Mouse (Mus musculus): Measurements from ENCODE around the gene Slc38a3.

The Slc38a3 gene

DNA sequence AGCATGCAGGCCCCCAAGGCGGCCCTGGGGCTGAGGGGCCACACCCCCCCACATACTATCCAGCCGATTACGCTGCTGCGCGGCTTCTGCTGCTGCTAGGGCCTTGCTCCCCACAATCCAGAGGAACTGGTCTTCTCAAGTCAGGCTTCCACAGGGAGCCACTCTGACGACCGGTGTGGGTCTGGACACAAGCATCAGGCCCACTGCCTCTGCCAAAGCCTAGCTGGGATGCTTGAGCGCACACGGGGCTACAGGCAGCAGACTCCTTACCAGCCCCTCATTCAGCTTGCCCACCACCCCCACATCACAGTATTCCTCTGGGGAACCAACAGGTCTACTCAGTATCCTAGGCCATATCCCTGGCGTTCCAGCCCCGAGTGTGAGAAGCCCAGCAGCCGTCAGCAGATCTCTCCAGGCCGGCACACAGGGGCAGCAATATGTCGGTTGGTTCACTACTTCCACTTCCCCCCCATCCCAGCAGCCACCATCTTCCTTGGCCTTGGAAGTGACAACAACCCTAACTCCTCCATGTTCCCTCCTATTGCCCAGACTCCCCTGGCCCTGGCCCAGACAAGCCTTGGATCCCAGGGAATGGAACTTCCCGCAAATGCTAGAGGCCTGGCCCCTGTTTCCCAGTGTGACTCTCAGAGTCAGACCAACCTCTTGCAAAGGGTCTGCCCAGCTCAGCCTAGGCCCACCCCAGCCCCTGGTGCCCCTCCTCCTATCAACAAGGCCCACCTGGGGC is 35.5 kb downstream of the Slc38a3 start:
- peak; percentile 40 for DNase-seq

DNA sequence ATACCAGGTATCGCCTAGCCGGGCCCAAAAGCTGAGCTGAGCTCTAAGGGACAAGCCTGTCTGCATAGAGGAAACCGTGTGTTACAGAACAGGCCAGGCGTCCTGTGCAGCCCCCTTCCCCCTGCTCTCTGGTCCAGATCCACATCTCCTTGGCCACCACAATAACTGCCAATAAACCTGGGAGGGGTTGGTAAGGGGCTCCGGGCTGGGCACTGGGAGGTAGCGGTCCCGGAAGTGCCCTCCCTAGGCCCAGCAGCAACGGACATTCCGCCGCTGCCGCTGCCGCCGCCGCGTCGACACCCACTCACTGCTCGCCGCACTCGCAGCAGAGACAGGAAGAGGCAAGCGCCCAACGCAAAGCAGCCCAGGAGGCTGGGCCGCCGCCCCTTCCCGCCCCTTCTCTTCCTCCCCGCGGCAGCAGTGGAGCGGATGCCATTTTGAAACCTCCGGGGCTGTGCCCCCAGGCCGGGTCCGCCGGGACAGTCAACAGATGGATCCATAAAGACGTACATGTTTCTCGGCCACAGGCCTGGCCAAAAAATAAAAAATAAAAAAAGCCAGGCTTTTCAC is 36.2 kb downstream of the Slc38a3 start:
- peak; percentile 73 for DNase-seq

DNA sequence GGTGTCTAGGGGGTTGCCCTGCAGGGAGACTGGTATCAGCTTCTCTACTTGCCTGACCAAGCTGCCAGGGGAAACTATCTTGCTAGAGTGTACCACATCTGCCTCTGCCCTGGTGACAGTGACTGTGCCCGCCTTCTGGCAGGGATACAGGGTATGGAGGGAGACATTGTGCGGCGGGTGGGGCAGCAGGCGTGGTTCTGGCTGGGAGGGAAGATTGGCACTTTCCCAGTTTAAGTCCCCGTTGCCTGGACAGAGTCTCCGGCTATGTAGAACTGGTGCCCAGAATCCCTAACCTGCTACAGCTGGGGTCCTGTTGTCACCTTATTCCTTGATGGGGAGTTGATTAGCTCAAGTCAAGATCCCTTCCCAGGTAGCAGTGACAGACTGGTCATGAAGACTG is 36.9 kb downstream of the Slc38a3 start:
- no peak for DNase-seq

DNA sequence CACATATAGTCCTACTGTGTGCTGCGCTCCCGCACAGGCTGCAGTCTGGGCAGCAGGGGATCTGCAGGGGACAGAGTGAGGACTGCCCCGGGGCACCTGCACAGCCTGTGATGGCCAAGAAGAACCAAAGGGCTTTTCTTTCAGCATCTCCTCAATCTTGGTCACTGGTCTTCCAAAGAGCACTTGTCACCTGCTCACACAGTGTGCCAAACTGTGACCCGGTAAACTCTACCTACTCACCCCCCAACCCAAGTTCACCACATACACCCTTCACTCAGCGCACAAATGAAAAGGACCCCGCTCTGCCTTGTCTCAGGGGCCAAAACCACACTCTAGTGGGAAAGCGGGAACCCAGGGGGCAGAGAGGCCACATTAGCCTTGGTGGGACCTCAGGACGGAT is 37.5 kb downstream of the Slc38a3 start:
- DNase-seq: no peak

DNA sequence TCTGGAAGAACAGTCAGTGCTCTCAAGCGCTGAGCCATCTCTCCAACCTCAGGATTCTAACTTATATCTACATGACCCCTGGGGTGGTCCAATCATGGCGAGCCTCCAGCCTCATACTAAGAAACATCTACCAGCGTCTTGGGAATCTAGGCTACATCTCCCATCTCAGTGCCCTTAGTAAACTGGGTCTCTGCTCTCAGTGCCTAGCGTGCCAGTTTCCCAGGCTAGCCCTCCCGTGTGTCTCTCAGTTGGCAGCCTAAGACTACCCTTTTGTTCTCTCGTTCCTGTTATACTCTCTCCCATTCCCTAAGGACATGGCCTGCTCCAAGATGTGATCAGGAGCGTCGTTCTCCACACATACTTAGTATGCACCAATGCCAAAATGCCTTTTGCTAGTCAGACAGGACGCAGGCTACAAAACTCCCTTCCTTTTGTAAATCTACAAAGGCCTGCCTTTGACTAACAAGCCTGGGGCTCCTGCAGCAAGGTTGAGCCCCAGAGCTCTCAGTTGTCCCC is 38.0 kb downstream of the Slc38a3 start:
- DNase-seq: no peak

DNA sequence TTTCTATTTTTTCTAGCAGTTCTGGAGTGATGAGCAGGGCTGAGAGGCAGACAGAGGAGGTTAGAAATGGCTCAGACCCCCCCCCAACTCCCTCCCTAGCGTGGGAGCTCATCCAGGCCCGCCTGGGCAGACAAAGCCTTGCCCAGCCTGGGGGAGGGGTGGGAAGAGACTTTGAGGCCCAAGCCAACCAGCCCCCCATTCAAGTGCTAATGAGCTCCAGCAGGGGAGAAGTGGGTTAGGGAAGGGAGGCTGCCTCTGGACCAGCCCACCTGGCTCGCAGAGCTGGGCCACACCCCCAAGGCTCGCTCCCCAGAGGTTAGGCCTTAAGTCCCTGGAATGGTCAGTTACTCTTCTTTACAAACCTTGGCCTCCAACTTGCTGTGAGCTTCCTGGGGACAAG is 38.8 kb downstream of the Slc38a3 start:
- DNase-seq: peak; percentile 67

DNA sequence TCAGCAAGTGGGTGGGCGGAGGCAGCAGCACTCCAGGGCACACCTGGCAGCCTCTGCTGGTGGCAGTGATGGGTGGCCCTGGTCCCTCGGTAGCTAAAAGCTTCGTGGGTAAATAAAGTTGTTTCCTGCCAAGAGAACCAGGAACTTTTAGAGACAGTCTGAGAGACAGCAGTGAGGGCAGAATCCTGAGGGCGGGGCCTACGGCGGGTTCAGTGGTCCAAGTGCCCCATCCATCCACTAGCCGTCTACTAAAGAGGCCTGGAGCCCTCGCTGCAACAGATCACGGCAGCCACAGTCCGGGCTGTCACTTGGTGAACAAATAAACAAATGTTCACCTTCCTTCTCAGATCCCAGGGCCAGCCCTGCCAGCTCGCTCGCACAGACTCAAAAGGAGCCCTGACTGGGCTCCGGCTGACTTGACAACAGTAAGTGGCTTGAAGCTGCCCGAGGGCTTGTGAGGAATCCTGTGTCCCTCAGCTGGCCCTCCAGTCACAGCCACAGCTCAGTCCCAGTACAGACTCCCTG is 39.4 kb downstream of the Slc38a3 start:
- DNase-seq: peak; percentile 38

DNA sequence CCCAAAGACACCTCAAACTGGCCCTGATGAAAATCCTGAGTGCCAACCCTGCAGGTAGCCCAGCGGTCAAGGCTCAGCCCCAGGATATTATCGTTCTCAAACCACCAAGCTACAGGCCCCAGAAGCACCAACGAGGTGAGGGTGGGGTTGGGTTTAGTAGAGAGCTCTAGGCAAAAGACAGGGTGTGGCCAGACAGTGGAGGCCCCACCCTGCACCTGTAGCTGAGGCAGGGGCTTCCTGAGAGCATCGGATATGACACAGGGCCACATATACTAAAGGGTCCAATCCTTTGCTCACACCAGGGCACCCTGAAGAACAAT is 40.0 kb downstream of the Slc38a3 start:
- DNase-seq: no peak

DNA sequence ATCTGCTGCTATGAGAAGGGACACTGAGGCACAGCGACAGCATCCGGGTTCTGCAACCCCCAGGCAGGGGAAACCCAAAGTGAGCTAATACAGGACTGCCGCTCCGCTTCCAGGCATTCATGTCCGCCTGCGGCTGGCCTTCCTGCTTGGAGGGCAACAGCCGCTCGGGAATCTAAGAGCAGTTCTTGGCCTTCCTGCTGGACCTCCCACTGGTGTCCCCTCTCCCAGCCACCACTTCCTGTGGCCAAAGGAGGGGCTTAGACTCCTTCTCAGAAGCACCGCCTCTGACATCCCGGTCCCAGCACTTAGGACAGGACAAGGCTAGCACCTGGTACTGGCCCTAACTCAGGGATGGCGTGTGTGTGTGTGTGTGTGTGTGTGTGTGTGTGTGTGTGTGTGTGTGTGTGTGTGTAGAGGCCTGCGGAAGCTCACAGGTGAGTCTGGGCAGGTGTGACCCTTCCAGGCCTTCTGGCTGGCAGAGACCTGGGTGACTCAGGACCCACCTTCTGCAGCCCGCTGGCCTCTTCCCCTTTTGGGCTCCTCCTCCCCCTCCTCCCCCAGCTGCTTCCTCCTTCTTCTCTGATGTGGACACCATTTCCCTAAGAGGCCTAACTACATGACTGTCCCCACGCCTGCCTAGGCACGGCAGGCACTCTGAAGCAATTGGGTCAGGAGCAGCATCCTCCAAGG is 40.5 kb downstream of the Slc38a3 start:
- no peak for DNase-seq

DNA sequence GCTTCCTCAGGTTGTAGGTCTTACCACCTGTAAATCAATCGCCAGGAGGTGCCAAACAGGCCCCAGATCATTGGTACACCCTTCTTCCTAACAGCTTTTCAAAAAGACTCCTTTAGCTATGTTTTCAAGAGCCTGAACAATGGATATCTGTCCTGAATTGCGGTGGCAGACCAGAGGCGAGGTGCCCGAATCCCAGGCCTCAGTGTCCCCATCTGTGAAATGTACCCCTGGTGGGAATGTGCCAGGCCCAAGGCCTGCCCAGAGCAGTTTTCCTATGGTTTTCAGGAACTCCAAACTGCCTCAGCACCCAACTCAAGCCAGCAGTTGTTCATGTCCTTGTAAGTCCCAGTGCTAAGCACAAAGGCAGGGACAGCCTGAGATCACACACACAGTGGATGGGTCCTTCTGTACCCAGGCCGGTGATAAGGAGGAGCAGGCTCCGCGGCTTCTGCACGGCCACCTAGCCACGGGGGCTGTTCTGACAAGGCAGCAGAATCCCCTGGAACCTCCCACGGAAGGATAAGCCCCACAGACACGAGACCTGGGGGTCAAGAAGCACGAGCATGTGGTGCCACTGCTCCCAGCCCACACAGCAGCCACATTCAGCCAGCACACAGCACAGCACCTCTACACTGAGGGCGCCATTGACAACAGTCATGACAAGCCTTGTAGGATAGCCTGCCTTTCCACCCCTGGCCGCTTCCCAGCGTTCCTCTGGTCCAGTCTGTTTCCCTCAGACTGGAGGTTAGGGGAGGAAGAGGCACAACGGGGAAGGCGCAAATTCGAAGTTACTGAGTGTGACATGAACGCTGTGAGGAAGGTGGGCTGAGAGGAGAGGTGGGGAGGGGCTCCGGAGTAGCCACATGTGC is 41.7 kb downstream of the Slc38a3 start:
- no peak for DNase-seq

DNA sequence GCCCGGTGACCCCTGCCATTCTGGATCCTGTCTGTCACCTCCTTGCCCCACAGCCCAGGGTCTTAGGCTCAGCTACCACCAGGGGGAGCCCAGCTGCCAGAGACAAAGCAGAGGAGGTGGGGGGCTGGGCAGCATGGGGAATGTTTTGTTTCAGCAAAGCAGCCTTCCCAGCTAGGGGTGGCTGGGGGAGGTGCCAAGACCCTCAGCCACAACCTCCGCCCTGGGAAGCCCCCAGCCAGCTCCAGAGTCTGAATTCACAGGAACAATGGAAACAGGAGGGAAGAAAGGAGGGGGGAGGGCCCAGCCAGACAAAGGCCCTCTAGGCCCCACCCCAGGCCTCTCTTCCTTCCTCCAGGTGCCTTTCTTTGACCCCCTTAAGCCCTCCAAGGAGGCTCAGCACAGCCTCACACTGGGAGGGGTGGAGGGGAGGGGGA is 42.5 kb downstream of the Slc38a3 start:
- DNase-seq: peak; percentile 92

DNA sequence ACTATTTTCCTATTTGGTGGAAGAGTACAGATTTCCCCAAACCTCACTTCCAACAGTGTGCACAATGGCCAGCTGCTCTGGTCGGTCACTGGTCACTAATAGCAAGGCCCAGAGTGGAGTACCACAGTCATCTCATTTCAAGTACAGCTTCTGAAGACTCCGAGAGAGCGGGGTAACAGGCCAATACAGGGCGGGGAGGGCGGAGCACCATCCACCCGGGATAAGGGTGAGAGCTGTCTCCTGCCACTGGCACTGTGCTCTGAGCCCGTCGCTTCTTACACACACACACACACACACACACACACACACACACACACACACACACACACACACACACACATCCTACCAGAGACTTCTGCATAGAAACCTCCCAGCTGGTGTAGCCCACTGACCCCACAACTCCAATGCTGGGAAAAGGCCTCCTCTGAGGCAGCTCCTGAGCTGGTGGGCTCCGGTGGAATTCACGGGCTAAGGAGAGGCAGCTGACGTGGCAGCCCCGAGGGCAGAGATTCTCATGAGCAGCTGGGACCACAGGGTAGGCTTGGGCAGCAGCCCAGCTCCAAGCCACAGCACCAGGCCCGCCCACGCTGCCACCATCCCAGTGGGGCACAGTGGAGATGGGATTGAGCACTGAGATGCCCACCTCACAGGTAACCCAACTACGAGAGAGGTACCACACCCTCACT is 43.0 kb downstream of the Slc38a3 start:
- DNase-seq: peak; percentile 43

DNA sequence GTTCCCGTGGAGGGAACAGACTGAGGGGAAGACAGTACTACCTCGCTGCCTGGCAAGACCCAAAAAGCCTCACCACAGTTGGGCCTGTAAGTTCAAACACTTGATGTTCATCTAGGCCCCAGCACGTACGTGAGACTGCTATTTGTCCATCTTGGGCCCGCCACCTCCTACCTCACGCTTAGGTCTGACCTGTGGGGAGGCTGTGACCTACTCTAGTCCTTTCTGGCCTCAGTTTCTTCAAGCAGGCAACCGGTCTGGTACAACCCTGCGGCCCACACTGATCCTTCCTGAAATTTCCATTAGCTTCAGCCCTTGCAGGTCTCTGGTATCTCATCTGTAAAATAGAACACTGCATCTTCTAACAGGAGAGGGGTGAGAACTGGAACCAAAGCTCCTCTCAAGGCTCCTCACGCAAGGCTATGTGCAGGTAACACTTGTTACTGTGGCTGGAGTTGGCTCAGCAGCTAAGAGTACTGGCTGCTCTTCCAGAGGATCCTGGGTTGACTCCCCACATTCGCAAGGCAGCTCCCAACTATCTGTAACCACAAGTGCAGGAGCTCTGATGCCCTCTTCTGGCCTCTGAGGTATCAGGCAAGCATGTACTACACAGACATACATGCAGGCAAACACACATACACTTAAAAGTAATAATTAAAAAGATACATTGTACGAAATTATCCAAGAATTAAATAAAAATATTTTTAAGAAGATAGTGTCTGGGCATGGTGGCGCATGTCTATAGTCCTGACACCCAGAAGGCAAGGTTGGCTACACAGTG is 43.8 kb downstream of the Slc38a3 start:
- no peak for DNase-seq

DNA sequence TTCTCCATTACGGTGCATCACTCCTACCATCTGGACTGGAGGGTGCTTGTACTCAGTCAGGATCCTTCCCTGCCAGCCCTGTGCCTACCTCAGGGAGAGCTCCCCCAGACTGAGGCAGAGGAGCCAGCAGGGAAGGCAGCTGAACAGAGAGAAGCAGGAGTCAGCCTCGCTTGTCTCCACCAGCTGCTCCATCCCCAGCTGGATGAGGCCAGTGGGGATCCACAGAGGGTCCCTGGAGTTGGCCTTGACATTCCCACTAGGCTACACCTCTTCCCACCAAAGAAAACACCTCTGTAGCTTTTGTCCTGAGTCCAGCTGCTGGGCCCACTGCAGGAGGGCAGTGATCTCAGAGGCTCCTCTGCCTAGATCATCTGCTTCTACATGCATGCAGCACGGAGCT is 44.4 kb downstream of the Slc38a3 start:
- DNase-seq: no peak

DNA sequence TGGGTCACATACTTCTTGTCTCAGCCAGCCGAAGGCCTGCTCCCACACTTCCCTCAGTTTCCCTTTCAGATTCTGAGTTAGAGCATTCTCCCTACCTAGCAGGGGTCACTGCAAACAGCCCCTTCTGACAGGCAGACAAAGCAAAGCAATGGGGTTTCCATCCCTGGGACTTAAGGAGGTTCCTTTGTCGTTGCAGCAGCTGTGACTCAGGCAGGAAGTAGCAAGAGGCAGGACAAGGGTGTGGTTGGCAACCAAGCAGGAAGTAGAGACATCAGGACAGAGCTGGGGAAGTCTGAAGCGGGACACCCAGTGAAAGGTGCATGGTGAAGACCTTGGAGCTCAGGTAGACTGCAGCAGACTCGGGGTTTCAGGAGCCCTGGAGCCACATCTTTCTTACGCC is 44.8 kb downstream of the Slc38a3 start:
- DNase-seq: no peak

DNA sequence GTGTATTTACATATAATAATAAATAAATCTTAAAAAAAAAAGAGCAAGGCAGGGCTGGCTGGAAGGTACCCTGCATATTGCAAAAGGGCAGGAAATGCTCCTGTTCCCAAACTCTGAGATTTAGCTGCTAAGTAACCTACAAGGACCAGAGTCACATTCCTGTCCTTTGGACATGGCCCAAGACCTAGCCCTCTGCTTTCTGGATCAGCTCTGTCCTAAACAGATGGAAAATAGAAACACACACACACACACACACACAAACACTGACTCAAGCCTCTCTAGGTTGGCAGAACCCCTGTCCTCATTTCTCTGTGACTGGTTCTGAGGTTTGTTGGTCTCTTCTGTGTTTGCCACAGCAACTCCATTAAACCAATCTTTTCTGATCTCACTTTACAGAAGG is 48.4 kb downstream of the Slc38a3 start:
- no peak for DNase-seq

DNA sequence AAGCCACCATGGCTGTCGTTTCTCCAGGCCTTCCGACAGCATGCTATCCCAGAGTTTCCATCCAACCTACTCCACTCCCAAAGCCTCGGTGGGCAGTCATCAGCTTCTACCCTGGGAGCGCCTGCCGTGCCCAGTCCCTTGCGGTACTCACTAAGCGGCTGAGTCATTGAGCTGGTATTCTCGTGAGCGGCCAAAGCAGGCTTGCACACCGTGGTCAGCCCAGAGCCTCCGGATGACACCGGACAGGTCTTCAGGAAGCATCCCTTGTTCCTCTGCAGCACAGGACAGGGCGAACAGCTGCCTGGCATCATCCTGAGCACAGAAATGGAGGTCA is 49.8 kb downstream of the Slc38a3 start:
- DNase-seq: no peak

DNA sequence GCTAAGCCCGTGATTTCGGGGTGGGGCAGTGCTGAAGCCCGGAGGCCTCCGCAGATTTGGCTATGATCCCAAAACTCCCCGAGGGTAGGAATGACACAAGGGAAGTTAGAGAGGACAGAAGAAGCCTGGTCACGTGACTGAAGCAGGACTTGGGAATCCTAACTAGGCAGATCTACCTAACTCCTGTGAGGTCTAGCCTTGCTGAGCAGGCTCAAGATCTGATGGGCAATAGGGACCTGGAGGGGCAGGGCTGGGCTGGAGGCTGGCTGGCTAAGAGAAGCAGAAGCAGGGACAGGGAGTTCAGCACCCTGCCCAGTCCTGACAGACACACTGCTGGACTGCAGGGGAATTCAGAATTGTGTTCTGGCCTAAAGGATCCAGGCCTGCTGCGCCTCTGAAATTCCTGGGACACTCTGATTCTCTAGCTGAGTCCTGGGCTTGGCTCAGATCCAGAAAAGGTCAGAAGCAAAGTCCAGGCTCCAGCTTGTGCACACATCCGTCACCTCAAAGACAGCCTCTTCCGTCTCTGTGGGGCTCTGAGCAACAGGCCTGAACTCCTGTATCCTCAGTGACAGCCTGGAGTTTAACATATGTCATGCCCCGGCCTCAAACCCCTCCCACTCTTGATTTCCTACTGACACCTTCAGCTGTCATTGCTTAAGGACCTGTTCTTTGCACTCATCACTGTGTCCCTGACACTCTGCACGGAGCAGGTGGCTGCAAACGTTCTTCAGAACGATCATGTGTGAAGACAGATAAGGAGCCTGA is 50.4 kb downstream of the Slc38a3 start:
- DNase-seq: no peak

DNA sequence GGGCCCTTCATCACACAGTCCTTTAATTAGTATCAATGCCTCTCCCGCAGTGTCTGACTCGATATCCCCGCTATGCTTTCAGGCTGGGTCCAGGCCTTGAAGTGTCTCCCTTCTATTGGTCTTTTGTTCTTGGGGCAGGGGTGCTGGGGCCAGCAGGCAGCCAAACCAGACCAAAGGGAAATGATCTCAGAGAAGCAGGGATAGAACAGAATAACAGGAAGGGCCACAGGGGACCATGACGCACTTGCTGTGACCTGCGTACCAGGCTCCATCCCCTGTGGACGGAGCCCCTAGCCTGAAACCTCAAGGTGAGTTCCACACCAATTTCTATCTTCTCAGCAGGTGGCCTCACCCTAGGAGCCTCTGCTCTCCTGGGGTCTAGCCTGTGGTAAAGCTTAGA is 51.2 kb downstream of the Slc38a3 start:
- DNase-seq: no peak

DNA sequence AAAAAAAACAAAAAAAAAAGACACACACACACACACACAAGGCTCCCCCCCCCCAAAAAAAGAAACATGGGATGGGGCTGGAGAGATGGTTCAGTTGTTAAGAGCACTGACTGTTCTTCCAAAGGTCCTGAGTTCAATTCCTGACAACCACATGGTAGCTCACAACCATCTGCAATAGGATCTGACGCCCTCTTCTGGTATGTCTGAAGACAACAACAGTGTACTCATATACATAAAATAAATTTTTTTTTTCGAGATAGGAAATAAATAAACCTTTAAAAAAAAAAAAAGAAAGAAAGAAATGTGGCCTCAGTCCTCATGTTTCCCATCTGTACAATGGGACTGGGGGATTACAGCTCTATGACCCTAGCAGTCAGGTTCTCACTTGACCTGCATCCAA is 51.9 kb downstream of the Slc38a3 start:
- no peak for DNase-seq

DNA sequence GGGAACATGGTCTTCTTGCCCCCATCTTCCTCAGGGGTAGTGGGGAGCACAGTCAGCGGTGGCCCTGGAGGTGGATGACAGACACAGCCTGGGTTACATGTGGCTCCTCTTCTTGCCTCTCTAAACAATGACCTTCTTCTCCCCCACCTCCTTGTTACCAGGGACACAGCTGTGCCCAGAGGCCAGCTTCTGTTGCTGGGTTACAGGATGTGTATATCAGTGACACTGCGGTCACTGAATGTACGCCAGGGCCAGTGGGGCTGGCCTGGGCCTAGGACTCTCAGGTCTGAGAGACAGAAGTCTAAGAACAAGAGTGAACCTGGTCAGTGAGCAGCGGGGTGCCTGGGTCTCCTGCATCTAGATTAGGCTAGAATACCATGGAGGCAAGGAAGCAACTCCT is 54.3 kb downstream of the Slc38a3 start:
- DNase-seq: no peak

Measured in right cerebral cortex, postnatal 4 days (tissue).